Mouse (Mus musculus): ENCODE data around the gene Ddx25. TPM values are rescaled to one million over a fixed set of nuclear protein-coding genes. Genes with fewer than 3 reads are reported as not detected.

Gene Ddx25
- polyA plus RNA-seq, 1 experiment from 2014 or later: 1.5 TPM

- 70% methylated on average over 2 of the region's 2 CpGs for WGBS
- H3K4me3 ChIP-seq (ENCODE audit: low read depth, low read length): no peak overlapping the region
- no peak overlapping the region for H3K9ac ChIP-seq (ENCODE audit: low read depth, low read length)
- H3K4me1 ChIP-seq (replicated peaks; ENCODE audit: control insufficient read depth, insufficient read depth, low read length): 0 out of 2 replicates have a peak, but pooled peaks cover 2% of the 10 kb centered on the region
- DNase-seq (ENCODE audit: low spot score) (no peak), ATAC-seq (replicated peaks; ENCODE audit: low FRiP score) (no peak)
- no peaks in the 10 kb centered on the region; the same call in 1 of the 2 replicates for H3K27me3 ChIP-seq (replicated peaks; ENCODE audit: control insufficient read depth, insufficient read depth, low read length)
- H3K9me3 ChIP-seq (ENCODE audit: control insufficient read depth, low read length): no peaks in the 10 kb centered on the region
- no peak overlapping the region for H3K27ac ChIP-seq (ENCODE audit: low read depth, low read length)
- H3K4me2 ChIP-seq: no peak overlapping the region
- H3K36me3 ChIP-seq (ENCODE audit: control insufficient read depth, insufficient read depth, low read length): no peaks in the 10 kb centered on the region
Measured at GRCm38 (mm10) chr9:35544666-35545065, 13.7 kb downstream of the Ddx25 start.

DNA sequence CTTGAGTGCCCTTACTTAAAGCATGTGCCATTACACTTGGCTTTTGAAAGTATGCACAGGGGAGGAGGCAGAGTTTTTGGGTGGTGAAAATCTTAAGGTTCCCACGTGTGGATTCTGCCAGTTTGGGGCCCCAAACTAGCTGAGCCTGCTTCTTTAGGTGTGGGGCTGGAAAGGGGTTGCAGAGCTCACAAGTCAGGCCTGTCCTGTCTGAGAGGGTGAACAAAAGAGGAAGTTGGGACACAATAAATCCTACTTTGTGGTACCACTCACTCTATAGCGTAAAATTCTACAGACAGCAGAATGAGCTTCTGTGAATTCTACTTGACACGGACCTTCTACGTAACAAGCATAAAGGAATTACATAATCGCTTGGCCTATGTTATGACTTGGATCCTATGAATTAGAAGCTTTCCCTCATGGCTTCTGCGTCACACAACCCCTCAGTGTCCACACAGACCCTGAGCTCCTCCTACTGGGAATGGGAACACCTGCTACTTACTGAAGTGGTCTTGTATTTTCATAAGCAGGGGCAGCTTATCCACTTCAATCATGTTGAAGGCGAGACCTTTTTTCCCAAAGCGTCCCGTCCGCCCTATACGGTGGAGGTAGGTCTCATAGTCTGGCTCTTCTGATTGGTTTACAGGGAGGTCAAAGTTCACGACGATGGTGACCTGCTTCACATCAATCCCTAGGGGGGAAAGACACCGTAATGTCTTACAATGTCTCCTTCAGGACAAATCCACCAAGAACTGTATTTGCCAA lies 15.0 kb downstream of the Ddx25 start:
- no peaks in the 10 kb centered on the region; the same call in 1 of the 2 replicates for H3K27me3 ChIP-seq (replicated peaks; ENCODE audit: control insufficient read depth, insufficient read depth, low read length)
- WGBS: 81% methylated on average over 14 of the region's 14 CpGs
- H3K4me3 ChIP-seq (ENCODE audit: low read depth, low read length): no peak overlapping the region
- H3K36me3 ChIP-seq (ENCODE audit: control insufficient read depth, insufficient read depth, low read length): no peaks in the 10 kb centered on the region
- ATAC-seq (replicated peaks; ENCODE audit: low FRiP score): no peak
- H3K9ac ChIP-seq (ENCODE audit: low read depth, low read length): no peak overlapping the region
- H3K4me1 ChIP-seq (replicated peaks; ENCODE audit: control insufficient read depth, insufficient read depth, low read length): 0 out of 2 replicates have a peak, but pooled peaks cover 2% of the 10 kb centered on the region
- H3K9me3 ChIP-seq (ENCODE audit: control insufficient read depth, low read length): no peaks in the 10 kb centered on the region
- no peak for DNase-seq (ENCODE audit: low spot score)
- no peak overlapping the region for H3K27ac ChIP-seq (ENCODE audit: low read depth, low read length)
- H3K4me2 ChIP-seq: no peak overlapping the region

- no peak overlapping the region for H3K9ac ChIP-seq (ENCODE audit: low read depth, low read length)
- H3K27me3 ChIP-seq (replicated peaks; ENCODE audit: control insufficient read depth, insufficient read depth, low read length): no peaks in the 10 kb centered on the region; the same call in 1 of the 2 replicates
- no peak for DNase-seq (ENCODE audit: low spot score)
- 0 out of 2 replicates have a peak, but pooled peaks cover 1% of the 10 kb centered on the region for H3K4me1 ChIP-seq (replicated peaks; ENCODE audit: control insufficient read depth, insufficient read depth, low read length)
- H3K9me3 ChIP-seq (ENCODE audit: control insufficient read depth, low read length): no peaks in the 10 kb centered on the region
- H3K4me2 ChIP-seq: no peak overlapping the region
- H3K4me3 ChIP-seq (ENCODE audit: low read depth, low read length): no peak overlapping the region
- H3K27ac ChIP-seq (ENCODE audit: low read depth, low read length): no peak overlapping the region
- H3K36me3 ChIP-seq (ENCODE audit: control insufficient read depth, insufficient read depth, low read length): no peaks in the 10 kb centered on the region
- no peak for ATAC-seq (replicated peaks; ENCODE audit: low FRiP score)
- 59% methylated on average over 6 of the region's 6 CpGs for WGBS
Measured at GRCm38 (mm10) chr9:35541941-35542340, 16.4 kb downstream of the Ddx25 start.

GRCm38 (mm10) chr9:35541488-35541887 lies 16.8 kb downstream of the Ddx25 start:
- H3K27ac ChIP-seq (ENCODE audit: low read depth, low read length): no peak overlapping the region
- no peak overlapping the region for H3K4me3 ChIP-seq (ENCODE audit: low read depth, low read length)
- peak; percentile 63 for DNase-seq (ENCODE audit: low spot score)
- ATAC-seq (replicated peaks; ENCODE audit: low FRiP score): peak; percentile 66; the same call in 1 of the 2 replicates
- H3K4me2 ChIP-seq: no peak overlapping the region
- 5% methylated on average over 6 of the region's 6 CpGs for WGBS
- H3K9me3 ChIP-seq (ENCODE audit: control insufficient read depth, low read length): no peaks in the 10 kb centered on the region
- H3K27me3 ChIP-seq (replicated peaks; ENCODE audit: control insufficient read depth, insufficient read depth, low read length): no peaks in the 10 kb centered on the region; the same call in 1 of the 2 replicates
- H3K9ac ChIP-seq (ENCODE audit: low read depth, low read length): no peak overlapping the region
- no peaks in the 10 kb centered on the region for H3K36me3 ChIP-seq (ENCODE audit: control insufficient read depth, insufficient read depth, low read length)
- H3K4me1 ChIP-seq (replicated peaks; ENCODE audit: control insufficient read depth, insufficient read depth, low read length): no peaks in the 10 kb centered on the region

DNA sequence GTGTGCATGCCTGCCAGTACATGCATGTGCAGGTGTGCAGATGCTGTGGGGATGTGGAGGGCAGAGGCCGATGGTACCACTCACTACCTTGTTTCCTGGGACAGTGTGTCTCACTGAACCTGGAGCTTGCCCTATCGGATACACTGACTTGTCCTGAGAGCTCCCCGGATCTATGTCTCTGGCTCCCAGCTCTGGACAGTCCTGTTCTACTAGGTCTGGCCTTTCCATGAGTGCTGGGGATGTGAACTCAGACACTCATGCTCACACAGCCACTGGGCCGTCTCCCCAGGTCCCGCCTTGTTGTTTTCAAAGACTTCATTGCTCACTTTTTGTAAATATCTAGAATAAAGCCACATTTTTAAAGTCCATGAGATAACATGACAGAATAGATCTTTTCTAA lies 17.3 kb downstream of the Ddx25 start:
- no peak overlapping the region for H3K27ac ChIP-seq (ENCODE audit: low read depth, low read length)
- no peak for DNase-seq (ENCODE audit: low spot score)
- H3K9me3 ChIP-seq (ENCODE audit: control insufficient read depth, low read length): no peaks in the 10 kb centered on the region
- no peak overlapping the region for H3K4me2 ChIP-seq
- no peaks in the 10 kb centered on the region for H3K4me1 ChIP-seq (replicated peaks; ENCODE audit: control insufficient read depth, insufficient read depth, low read length)
- 84% methylated on average over 5 of the region's 5 CpGs for WGBS
- no peak; the same call in 1 of the 2 replicates for ATAC-seq (replicated peaks; ENCODE audit: low FRiP score)
- H3K27me3 ChIP-seq (replicated peaks; ENCODE audit: control insufficient read depth, insufficient read depth, low read length): no peaks in the 10 kb centered on the region; the same call in 1 of the 2 replicates
- no peak overlapping the region for H3K9ac ChIP-seq (ENCODE audit: low read depth, low read length)
- H3K4me3 ChIP-seq (ENCODE audit: low read depth, low read length): no peak overlapping the region
- no peaks in the 10 kb centered on the region for H3K36me3 ChIP-seq (ENCODE audit: control insufficient read depth, insufficient read depth, low read length)

- Histone ChIP-seq H3K4me3 (ENCODE audit: low read depth, low read length) (no peak overlapping the region), H3K27me3 (replicated peaks; ENCODE audit: control insufficient read depth, insufficient read depth, low read length) (no peaks in the 10 kb centered on the region; the same call in 1 of the 2 replicates), H3K9me3 (ENCODE audit: control insufficient read depth, low read length) (no peaks in the 10 kb centered on the region), H3K27ac (ENCODE audit: low read depth, low read length) (no peak overlapping the region), H3K9ac (ENCODE audit: low read depth, low read length) (no peak overlapping the region), H3K4me1 (replicated peaks; ENCODE audit: control insufficient read depth, insufficient read depth, low read length) (no peaks in the 10 kb centered on the region), H3K36me3 (ENCODE audit: control insufficient read depth, insufficient read depth, low read length) (no peaks in the 10 kb centered on the region), H3K4me2 (no peak overlapping the region)
- ATAC-seq (replicated peaks; ENCODE audit: low FRiP score) (no peak), DNase-seq (ENCODE audit: low spot score) (no peak)
- 76% methylated on average over 13 of the region's 13 CpGs for WGBS
Measured at GRCm38 (mm10) chr9:35539001-35539750, 19.2 kb downstream of the Ddx25 start.

DNA sequence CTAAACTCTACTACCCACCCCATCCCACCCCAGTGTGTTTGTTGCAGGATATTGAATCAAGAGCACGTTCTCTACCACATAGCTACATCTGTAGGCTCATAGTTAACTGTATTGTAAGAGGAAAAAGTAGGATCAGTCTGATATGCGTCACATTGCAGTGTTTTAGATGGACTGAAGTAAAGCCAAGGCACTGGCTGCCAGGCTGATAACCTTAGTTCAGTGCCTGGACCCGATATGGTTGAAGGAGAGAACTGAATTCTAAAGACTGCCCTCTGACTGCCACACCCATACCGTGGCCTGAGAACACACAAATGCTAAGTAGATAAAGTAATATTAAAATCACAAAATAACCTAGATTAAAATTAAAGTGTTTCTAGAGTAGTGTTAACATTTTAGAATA lies 22.5 kb downstream of the Ddx25 start:
- H3K4me3 ChIP-seq (ENCODE audit: low read depth, low read length): no peak overlapping the region
- H3K9me3 ChIP-seq (ENCODE audit: control insufficient read depth, low read length): no peaks in the 10 kb centered on the region
- no peaks in the 10 kb centered on the region for H3K4me1 ChIP-seq (replicated peaks; ENCODE audit: control insufficient read depth, insufficient read depth, low read length)
- no peak overlapping the region for H3K4me2 ChIP-seq
- no peak overlapping the region for H3K9ac ChIP-seq (ENCODE audit: low read depth, low read length)
- no peak for DNase-seq (ENCODE audit: low spot score)
- no peaks in the 10 kb centered on the region for H3K36me3 ChIP-seq (ENCODE audit: control insufficient read depth, insufficient read depth, low read length)
- no peaks in the 10 kb centered on the region for H3K27me3 ChIP-seq (replicated peaks; ENCODE audit: control insufficient read depth, insufficient read depth, low read length)
- 62% methylated on average over 4 of the region's 4 CpGs for WGBS
- no peak for ATAC-seq (replicated peaks; ENCODE audit: low FRiP score)
- no peak overlapping the region for H3K27ac ChIP-seq (ENCODE audit: low read depth, low read length)

- ATAC-seq (replicated peaks; ENCODE audit: low FRiP score): peak; percentile 74
- Histone ChIP-seq H3K4me1 (replicated peaks; ENCODE audit: control insufficient read depth, insufficient read depth, low read length) (no peaks in the 10 kb centered on the region), H3K4me2 (no peak overlapping the region), H3K27ac (ENCODE audit: low read depth, low read length) (no peak overlapping the region), H3K27me3 (replicated peaks; ENCODE audit: control insufficient read depth, insufficient read depth, low read length) (no peaks in the 10 kb centered on the region), H3K9me3 (ENCODE audit: control insufficient read depth, low read length) (no peaks in the 10 kb centered on the region), H3K36me3 (ENCODE audit: control insufficient read depth, insufficient read depth, low read length) (no peaks in the 10 kb centered on the region), H3K9ac (ENCODE audit: low read depth, low read length) (no peak overlapping the region), H3K4me3 (ENCODE audit: low read depth, low read length) (no peak overlapping the region)
- DNase-seq (ENCODE audit: low spot score): no peak
- 7% methylated on average over 2 of the region's 2 CpGs for WGBS
Measured at GRCm38 (mm10) chr9:35535110-35535509, 23.2 kb downstream of the Ddx25 start.
